Comparison of ENCODE assay signal across 8 mouse cellular contexts in genomic region chr11:115766981-115767380, GRCm38 (mm10). TPM values are rescaled to one million over a fixed set of nuclear protein-coding genes. Genes with fewer than 3 reads are reported as not detected.
DNase-seq lines count a peak whose midpoint lies in the region; ATAC-seq and TF ChIP-seq lines count a peak whose summit lies in the region.

No protein-coding gene starts in this region.

- DNase-seq in embryonic facial prominence, embryonic 10.5 days (ENCODE audit: low spot score) = no peak
- peak; percentile 18 for DNase-seq in fibroblast of lung, adult 2 months (ENCODE audit: low read depth)
- peak; percentile 74 for DNase-seq in kidney, adult 18-20 months
- no peak for DNase-seq in liver, postnatal 0 days
- no peak for DNase-seq in urinary bladder, postnatal 36 days (ENCODE audit: low spot score in 2 of 2)
- no peak for DNase-seq in right cerebral cortex, postnatal 4 days
- no peak for DNase-seq in left cerebral cortex, postnatal 14 days (ENCODE audit: low spot score in 2 of 2)

- peaks cover 28% of the 10 kb centered on the region for H3K4me1 ChIP-seq in embryonic facial prominence, embryonic 10.5 days
- peaks cover 20% of the 10 kb centered on the region for H3K4me1 ChIP-seq in liver, postnatal 0 days (ENCODE audit: insufficient read depth)

- peaks cover 13% of the 10 kb centered on the region for H3K36me3 ChIP-seq in embryonic facial prominence, embryonic 10.5 days (replicated peaks)
- H3K36me3 ChIP-seq in liver, postnatal 0 days (replicated peaks; ENCODE audit: insufficient read depth, low read length) = no peaks in the 10 kb centered on the region

- H3K27me3 ChIP-seq in embryonic facial prominence, embryonic 10.5 days (replicated peaks; ENCODE audit: low read depth, poor library complexity, severe bottlenecking) = no peaks in the 10 kb centered on the region
- H3K27me3 ChIP-seq in liver, postnatal 0 days (ENCODE audit: insufficient read depth, low read length) = no peaks in the 10 kb centered on the region

- 91% methylated on average over 8 of the region's 8 CpGs for WGBS in embryonic facial prominence, embryonic 10.5 days
- WGBS in liver, postnatal 0 days (ENCODE audit: insufficient replicate concordance) = 82% methylated on average over 8 of the region's 8 CpGs

- TF ChIP-seq EP300 in liver, postnatal 0 days (IDR thresholded peaks at IDR 0.05; ENCODE audit: low read depth) = no peak

- H3K4me2 ChIP-seq in liver, postnatal 0 days (ENCODE audit: low read depth, low read length) = peak overlapping the region; percentile 84; the same call in 1 of the 2 replicates

- intact Hi-C loops in left cerebral cortex, postnatal 14 days (cut with DNase I) = no loop called here

- no peak for ATAC-seq in liver, postnatal 0 days
- no peak for ATAC-seq in frontal cortex, adult (ENCODE audit: low TSS enrichment)

- TF ChIP-seq CTCF in liver, postnatal 0 days (IDR thresholded peaks at IDR 0.05; ENCODE audit: low read depth) = no peak

- H3K4me3 ChIP-seq in embryonic facial prominence, embryonic 10.5 days = peak overlapping the region; percentile 88
- no peak overlapping the region for H3K4me3 ChIP-seq in liver, postnatal 0 days (ENCODE audit: low read depth, low read length)

- no peak overlapping the region; the same call in 1 of the 2 replicates for H3K27ac ChIP-seq in embryonic facial prominence, embryonic 10.5 days (replicated peaks)
- no peak overlapping the region for H3K27ac ChIP-seq in liver, postnatal 0 days (ENCODE audit: low read depth)

- no peaks in the 10 kb centered on the region for H3K9me3 ChIP-seq in embryonic facial prominence, embryonic 10.5 days
- no peaks in the 10 kb centered on the region for H3K9me3 ChIP-seq in liver, postnatal 0 days (ENCODE audit: low read length)

- peak overlapping the region; percentile 87 for H3K9ac ChIP-seq in liver, postnatal 0 days (replicated peaks)

RNA-seq across cellular contexts. Expression of gene Tmem94, which starts 1.7 kb away (rescaled TPM):
- 34.6 and 38.9 TPM in 2 replicates for polyA plus RNA-seq in embryonic facial prominence, embryonic 10.5 days (2016; fragmentation: Nextera tagmentation; extraction: Ambion mirVana)
- 4.1 and 4.2 TPM in 2 replicates for polyA plus RNA-seq in liver, postnatal 0 days (2015; fragmentation: Nextera tagmentation; extraction: Ambion mirVana)
- 10 to 100 TPM; 48.1 to 51.4 TPM for total RNA-seq in left cerebral cortex, postnatal 14 days (2021)

RNA-seq across cellular contexts. Expression of gene Caskin2, which starts 46.5 kb away (rescaled TPM):
- polyA plus RNA-seq in embryonic facial prominence, embryonic 10.5 days (2016; fragmentation: Nextera tagmentation; extraction: Ambion mirVana) = 20.3 and 20.4 TPM in 2 replicates
- polyA plus RNA-seq in liver, postnatal 0 days (2015; fragmentation: Nextera tagmentation; extraction: Ambion mirVana) = 3.2 and 3.3 TPM in 2 replicates
- total RNA-seq in left cerebral cortex, postnatal 14 days (2021) = 10 to 100 TPM; 18.7 to 21.3 TPM

RNA-seq across cellular contexts. Expression of gene Tsen54, which starts 47.5 kb away (rescaled TPM):
- 40.3 and 40.6 TPM in 2 replicates for polyA plus RNA-seq in embryonic facial prominence, embryonic 10.5 days (2016; fragmentation: Nextera tagmentation; extraction: Ambion mirVana)
- 7.7 and 8.8 TPM in 2 replicates for polyA plus RNA-seq in liver, postnatal 0 days (2015; fragmentation: Nextera tagmentation; extraction: Ambion mirVana)
- 10 to 100 TPM; 12.7 to 15.3 TPM for total RNA-seq in left cerebral cortex, postnatal 14 days (2021)

RNA-seq across cellular contexts. Expression of gene Llgl2, which starts 56.9 kb away (rescaled TPM):
- 15.3 and 15.5 TPM in 2 replicates for polyA plus RNA-seq in embryonic facial prominence, embryonic 10.5 days (2016; fragmentation: Nextera tagmentation; extraction: Ambion mirVana)
- polyA plus RNA-seq in liver, postnatal 0 days (2015; fragmentation: Nextera tagmentation; extraction: Ambion mirVana) = 15.1 and 20.9 TPM in 2 replicates
- 1 to 10 TPM; 2.8 to 3.4 TPM for total RNA-seq in left cerebral cortex, postnatal 14 days (2021)

RNA-seq across cellular contexts. Expression of gene Grb2, which starts 58.6 kb away (rescaled TPM):
- 73.5 and 76.0 TPM in 2 replicates for polyA plus RNA-seq in embryonic facial prominence, embryonic 10.5 days (2016; fragmentation: Nextera tagmentation; extraction: Ambion mirVana)
- 40.4 and 45.6 TPM in 2 replicates for polyA plus RNA-seq in liver, postnatal 0 days (2015; fragmentation: Nextera tagmentation; extraction: Ambion mirVana)
- total RNA-seq in left cerebral cortex, postnatal 14 days (2021) = 100 to 1,000 TPM; 183 to 190 TPM

Comparison
In these comparisons a context has a peak if more than half of its experiments do, and no peak if none do; other contexts are left out.
1. DNase-seq: peak in fibroblast of lung, adult 2 months (single experiment) and kidney, adult 18-20 months (single experiment); none in embryonic facial prominence, embryonic 10.5 days (single experiment), liver, postnatal 0 days (single experiment), urinary bladder, postnatal 36 days (0 of 2), right cerebral cortex, postnatal 4 days (single experiment) and left cerebral cortex, postnatal 14 days (0 of 2).